Mouse (Mus musculus) liver, adult 2 months (tissue): ENCODE results near the gene Shisal1.

Experiments used
- CTCF ChIP-seq: fragments of 200-500 bp; IDR thresholded peaks from 2 replicates; pipeline ENCODE4 v1.5.1; 2011; ENCODE audit warnings: low read depth, low read length, control low read depth
- POLR2A ChIP-seq: fragments of 200-500 bp; IDR thresholded peaks from 2 replicates; pipeline ENCODE4 v1.6.1; 2011; ENCODE audit warnings: low read length, control low read depth; ENCODE audit not compliant: insufficient read depth; ENCODE audit errors: extremely low read depth

GRCm38 (mm10) chr15:84423781-84424180, 23.1 kb downstream of the Shisal1 start:
- TF ChIP-seq CTCF (no peak), POLR2A (no peak)
